Mouse (Mus musculus): ENCODE data around the gene Tlx2.

Gene Tlx2

DNA sequence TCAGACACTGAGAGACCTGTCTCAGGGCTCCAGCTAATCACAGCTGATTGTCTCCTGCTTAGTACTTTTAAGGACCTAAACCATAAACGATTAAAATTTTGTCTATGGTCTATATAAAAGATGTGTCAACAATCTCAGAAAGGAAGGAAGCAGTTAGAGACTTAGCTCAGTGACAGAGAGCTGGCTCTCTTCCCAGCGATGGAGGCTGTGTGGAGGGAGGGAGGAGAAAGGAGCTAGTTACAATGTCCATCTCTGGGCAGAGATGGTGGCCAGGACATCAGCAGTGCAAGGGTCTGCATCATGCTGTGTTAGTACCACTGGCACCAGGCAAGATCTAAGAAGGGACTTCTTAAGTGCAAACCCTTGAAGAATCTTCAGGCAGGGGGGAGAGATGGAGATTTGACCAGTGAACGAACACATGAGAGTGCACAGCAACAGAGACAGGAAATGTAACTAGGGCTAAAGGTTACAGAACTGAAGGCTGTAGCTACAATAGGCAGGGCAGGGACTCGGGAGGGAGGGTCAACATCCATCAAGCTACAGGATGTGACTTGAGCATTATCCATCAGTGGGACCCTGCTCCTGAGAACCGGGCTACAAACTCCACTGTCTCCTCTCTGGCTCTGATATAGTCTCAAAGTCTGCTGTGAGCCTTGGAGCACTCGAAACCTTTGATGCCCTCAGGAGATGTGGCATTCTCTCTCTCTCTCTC, 22.5 kb upstream of the Tlx2 start:
- no peak for ATAC-seq (ENCODE audit: low TSS enrichment)

DNA sequence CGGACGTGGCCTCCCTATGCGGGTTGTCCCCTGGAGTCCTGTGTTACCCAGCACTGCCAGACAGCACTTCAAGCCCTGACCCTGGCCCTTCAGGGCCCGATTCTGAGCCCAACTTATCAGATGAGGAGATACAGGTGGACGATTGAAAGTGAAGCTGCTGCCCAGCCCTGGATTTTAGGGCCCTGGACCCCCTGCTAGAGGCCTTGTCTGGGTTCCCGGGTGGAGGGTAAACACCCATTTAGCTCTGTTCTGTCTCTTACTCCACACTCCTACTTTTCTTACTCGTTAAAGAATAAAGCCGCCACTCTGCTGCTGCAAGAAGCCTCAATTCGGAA, 17.8 kb upstream of the Tlx2 start:
- ATAC-seq (ENCODE audit: low TSS enrichment), result no peak

DNA sequence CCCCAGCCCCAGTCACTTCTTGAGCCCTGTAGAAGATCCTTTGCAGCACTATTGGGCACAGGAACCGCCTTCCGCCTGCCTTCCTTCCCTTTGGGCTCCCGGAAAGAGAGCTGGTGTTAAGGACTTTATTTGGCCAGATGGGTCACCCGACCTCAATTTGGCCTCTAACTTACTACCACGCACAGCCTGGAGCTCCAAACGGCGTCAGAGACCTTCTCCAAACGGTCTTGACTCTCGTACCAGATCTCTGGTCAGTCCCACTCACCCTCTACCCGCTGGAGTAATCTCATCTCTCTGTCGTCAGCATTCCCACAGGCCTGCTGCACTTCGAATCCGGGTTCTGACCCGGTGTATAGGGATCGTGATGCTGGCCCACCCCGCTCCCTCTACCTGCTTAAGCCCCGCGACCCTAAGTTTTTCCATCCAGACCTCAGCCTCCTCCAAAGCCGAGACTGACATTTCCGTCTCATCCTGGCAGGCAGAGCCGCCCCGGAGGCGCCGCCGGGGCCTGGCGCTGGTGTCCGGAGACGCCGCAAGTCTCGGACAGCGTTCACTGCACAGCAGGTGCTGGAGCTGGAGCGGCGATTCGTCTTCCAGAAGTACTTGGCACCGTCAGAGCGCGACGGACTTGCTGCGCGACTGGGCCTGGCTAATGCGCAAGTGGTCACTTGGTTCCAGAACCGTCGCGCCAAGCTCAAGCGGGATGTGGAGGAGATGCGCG, 17.3 kb upstream of the Tlx2 start:
- ATAC-seq (ENCODE audit: low TSS enrichment), result no peak

- no peak for ATAC-seq (ENCODE audit: low TSS enrichment)
Observed at GRCm38 (mm10) chr6:83086121-83087035, 16.3 kb upstream of the Tlx2 start, which contains the start of gene Lbx2. Lbx2 (plus strand) TSS chr6:83086367.

- ATAC-seq (ENCODE audit: low TSS enrichment), result no peak
Observed at GRCm38 (mm10) chr6:83084477-83084876, 14.4 kb upstream of the Tlx2 start.

DNA sequence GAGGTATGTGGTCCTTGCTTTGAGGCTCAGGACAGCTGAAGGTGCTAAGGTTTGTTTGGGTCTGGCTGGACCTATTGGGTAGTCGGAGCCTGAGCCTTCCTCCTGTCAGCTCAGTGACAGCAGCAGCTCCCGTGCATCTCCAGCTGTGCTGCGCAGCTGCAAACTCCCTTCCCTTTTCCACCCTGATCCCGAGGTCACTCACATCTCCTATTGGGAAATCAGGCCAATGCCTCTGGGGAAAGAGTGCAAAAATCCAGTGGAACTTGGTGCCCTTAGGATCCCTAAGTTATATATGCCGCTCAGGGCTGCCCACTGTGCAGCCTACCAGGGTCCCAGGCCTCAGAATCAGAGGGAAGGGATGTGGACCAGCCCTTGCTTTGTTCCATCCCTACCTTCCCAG, 13.4 kb upstream of the Tlx2 start:
- no peak for ATAC-seq (ENCODE audit: low TSS enrichment)

GRCm38 (mm10) chr6:83080210-83080609, 10.1 kb upstream of the Tlx2 start:
- no peak for ATAC-seq (ENCODE audit: low TSS enrichment)

DNA sequence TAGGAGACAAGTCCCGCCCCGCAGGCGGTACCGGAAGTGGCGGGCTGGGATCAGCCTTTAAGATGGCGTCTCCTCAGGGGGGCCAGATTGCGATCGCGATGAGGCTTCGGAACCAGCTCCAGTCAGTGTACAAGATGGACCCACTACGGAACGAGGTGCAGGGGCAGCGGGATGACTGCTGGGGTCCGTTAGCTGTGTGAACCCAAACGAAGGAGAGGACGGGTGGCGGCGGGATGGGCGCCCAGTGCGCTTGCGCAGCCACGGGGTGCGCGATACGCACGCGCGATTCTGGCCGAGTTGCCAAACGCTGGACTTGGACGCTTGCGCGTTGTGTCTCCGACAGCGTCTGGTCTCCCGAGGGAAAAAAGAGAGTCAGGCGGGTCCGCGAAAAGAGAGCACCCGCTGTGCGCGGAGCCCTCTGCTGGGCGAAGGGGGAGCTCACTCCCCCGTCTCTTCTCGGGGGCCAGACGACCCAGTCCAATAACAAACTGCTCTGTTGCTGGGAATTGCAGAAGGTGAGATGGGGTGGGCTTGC, 8.3 kb upstream of the Tlx2 start:
- peak; percentile 92 for ATAC-seq (ENCODE audit: low TSS enrichment)

GRCm38 (mm10) chr6:83077630-83078323, 7.7 kb upstream of the Tlx2 start, which contains the start of gene Pcgf1:
Pcgf1 (plus strand) TSS chr6:83077869.
- ATAC-seq (ENCODE audit: low TSS enrichment), result peak; percentile 39; the same call in 1 of the 2 replicates

DNA sequence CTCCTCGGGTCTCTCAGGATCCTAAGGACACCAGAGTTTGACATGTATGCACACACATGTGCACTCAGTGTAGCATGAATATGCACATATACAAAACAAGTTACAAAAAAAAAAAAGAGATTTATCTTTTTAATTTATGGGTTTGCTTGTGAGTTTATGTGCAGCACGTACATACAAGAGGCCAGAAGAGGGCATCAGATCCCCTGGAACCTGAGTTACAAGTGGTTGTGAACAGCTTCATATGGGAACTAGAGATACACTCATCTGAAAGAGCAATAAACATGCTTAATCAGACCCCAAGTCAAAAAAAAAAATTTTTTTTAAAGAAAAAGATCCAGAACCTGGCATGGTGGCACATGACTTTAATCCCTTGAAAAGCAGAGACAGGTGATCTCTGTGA, 4.9 kb upstream of the Tlx2 start:
- no peak for ATAC-seq (ENCODE audit: low TSS enrichment)

- no peak for ATAC-seq (ENCODE audit: low TSS enrichment)
Observed at GRCm38 (mm10) chr6:83071220-83071619, 1.1 kb upstream of the Tlx2 start.

- no peak for ATAC-seq (ENCODE audit: low TSS enrichment)
Observed at GRCm38 (mm10) chr6:83070311-83071219, 472 bp upstream of the Tlx2 start.

- ATAC-seq (ENCODE audit: low TSS enrichment), result no peak
Observed at GRCm38 (mm10) chr6:83069488-83070246, 426 bp downstream of the Tlx2 start.

DNA sequence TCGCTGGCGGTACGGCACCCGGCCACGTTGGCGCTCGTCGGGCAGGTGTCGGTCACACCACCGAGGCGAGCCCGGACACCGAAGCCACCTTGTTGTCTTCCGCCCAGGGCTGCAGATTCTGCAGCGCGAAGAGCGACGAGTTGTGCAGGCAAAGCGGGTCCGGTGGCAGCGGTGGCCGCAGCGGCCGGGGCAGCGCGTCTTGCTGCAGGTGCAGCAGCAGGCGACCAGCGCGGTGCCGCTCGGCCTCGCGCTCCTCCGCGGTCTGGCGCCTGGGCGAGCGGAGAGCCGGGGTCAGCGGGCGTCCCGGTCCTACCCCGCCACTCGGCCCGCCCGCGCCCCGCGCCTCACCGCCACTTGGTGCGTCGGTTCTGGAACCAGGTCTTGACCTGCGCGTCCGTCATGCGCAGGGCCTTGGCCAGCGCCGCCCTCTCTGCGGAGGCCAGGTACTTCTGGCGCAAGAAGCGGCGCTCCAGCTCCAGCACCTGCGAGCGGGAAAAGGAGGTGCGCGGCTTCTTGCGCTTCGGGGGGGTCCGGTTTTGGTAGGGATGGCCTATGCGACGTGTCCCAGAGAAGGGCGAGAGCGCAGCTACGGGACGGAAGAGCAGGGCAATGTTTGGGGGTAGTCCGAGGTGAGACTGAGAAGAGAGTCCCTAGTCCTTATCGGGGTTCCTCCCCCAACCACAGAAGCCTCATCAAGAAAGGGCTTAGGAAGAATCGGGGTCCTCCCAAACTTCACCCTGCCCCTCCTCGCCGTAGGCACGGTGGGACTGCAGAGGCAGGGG, 1.2 kb downstream of the Tlx2 start:
- ATAC-seq (ENCODE audit: low TSS enrichment), result no peak

DNA sequence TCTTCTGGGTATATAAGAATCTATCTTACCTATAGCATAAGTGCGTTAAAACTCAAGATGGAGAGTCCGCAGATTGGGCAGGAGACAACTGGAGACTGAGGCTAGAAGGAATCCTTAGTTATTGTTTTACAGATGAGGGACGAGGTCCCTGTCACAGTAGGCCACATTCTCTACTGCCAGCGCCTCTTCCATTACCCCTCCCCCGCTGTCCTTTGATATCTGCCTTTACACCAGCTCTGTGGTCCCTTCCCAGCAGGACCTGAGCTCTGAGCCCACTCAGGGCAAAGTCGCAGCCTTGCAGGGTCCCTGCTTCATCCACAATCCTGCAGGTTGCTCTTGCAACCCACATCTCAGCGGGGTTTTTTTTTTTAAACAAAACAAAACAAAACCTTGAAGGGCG, 1.9 kb downstream of the Tlx2 start:
- no peak for ATAC-seq (ENCODE audit: low TSS enrichment)

- ATAC-seq (ENCODE audit: low TSS enrichment), result no peak
Observed at GRCm38 (mm10) chr6:83066441-83066840, 3.7 kb downstream of the Tlx2 start.

- no peak for ATAC-seq (ENCODE audit: low TSS enrichment)
Observed at GRCm38 (mm10) chr6:83065995-83066394, 4.1 kb downstream of the Tlx2 start.

- no peak for ATAC-seq (ENCODE audit: low TSS enrichment)
Observed at GRCm38 (mm10) chr6:83058725-83059124, 11.4 kb downstream of the Tlx2 start.

GRCm38 (mm10) chr6:83057790-83058189, 12.3 kb downstream of the Tlx2 start, which contains the start of gene Dqx1:
Dqx1 (plus strand) TSS chr6:83057844.
- peak; percentile 26 for ATAC-seq (ENCODE audit: low TSS enrichment)
